Mouse (Mus musculus): ENCODE data around the gene Plpp4.

Gene Plpp4

GRCm38 (mm10) chr7:129293211-129293610 is 36.4 kb downstream of the Plpp4 start:
- in situ Hi-C loops (cut with MboI; ENCODE audit: low sequenced_read_pairs), result no loop called here

GRCm38 (mm10) chr7:129301622-129302021 is 44.8 kb downstream of the Plpp4 start:
- in situ Hi-C loops (cut with MboI; ENCODE audit: low sequenced_read_pairs), result no loop called here

- in situ Hi-C loops (cut with MboI; ENCODE audit: low sequenced_read_pairs), result no loop called here
These were observed 46.5 kb downstream of the Plpp4 start for GRCm38 (mm10) chr7:129303356-129303755.

GRCm38 (mm10) chr7:129307042-129307825 is 50.4 kb downstream of the Plpp4 start:
- in situ Hi-C loops (cut with MboI; ENCODE audit: low sequenced_read_pairs), result no loop called here

- in situ Hi-C loops (cut with MboI; ENCODE audit: low sequenced_read_pairs), result no loop called here
These were observed 51.8 kb downstream of the Plpp4 start for GRCm38 (mm10) chr7:129308661-129309060.

GRCm38 (mm10) chr7:129312521-129312920 is 55.7 kb downstream of the Plpp4 start:
- in situ Hi-C loops (cut with MboI; ENCODE audit: low sequenced_read_pairs), result no loop called here

- in situ Hi-C loops (cut with MboI; ENCODE audit: low sequenced_read_pairs), result no loop called here
These were observed 57.1 kb downstream of the Plpp4 start for GRCm38 (mm10) chr7:129313969-129314368.

- in situ Hi-C loops (cut with MboI; ENCODE audit: low sequenced_read_pairs), result no loop called here
These were observed 83.3 kb downstream of the Plpp4 start for GRCm38 (mm10) chr7:129340096-129340495.

- in situ Hi-C loops (cut with MboI; ENCODE audit: low sequenced_read_pairs), result no loop called here
These were observed 98.7 kb downstream of the Plpp4 start for GRCm38 (mm10) chr7:129355561-129355960.

GRCm38 (mm10) chr7:129375306-129375705 is 118.5 kb downstream of the Plpp4 start:
- in situ Hi-C loops (cut with MboI; ENCODE audit: low sequenced_read_pairs), result no loop called here

- in situ Hi-C loops (cut with MboI; ENCODE audit: low sequenced_read_pairs), result no loop called here
These were observed 128.3 kb downstream of the Plpp4 start for GRCm38 (mm10) chr7:129385149-129385548.

- in situ Hi-C loops (cut with MboI; ENCODE audit: low sequenced_read_pairs), result no loop called here
These were observed 136.1 kb downstream of the Plpp4 start for GRCm38 (mm10) chr7:129392835-129393489.

GRCm38 (mm10) chr7:129396561-129396960 is 139.7 kb downstream of the Plpp4 start:
- in situ Hi-C loops (cut with MboI; ENCODE audit: low sequenced_read_pairs), result no loop called here

- in situ Hi-C loops (cut with MboI; ENCODE audit: low sequenced_read_pairs), result no loop called here
These were observed 142.2 kb downstream of the Plpp4 start for GRCm38 (mm10) chr7:129399071-129399470.

- in situ Hi-C loops (cut with MboI; ENCODE audit: low sequenced_read_pairs), result no loop called here
These were observed 146.0 kb downstream of the Plpp4 start for GRCm38 (mm10) chr7:129402695-129403364.

- in situ Hi-C loops (cut with MboI; ENCODE audit: low sequenced_read_pairs), result no loop called here
These were observed 149.2 kb downstream of the Plpp4 start for GRCm38 (mm10) chr7:129406069-129406468.

GRCm38 (mm10) chr7:129412695-129413094 is 155.9 kb downstream of the Plpp4 start:
- in situ Hi-C loops (cut with MboI; ENCODE audit: low sequenced_read_pairs), result no loop called here

GRCm38 (mm10) chr7:129415179-129415578 is 158.3 kb downstream of the Plpp4 start:
- in situ Hi-C loops (cut with MboI; ENCODE audit: low sequenced_read_pairs), result no loop called here

GRCm38 (mm10) chr7:129421181-129421580 is 164.3 kb downstream of the Plpp4 start:
- in situ Hi-C loops (cut with MboI; ENCODE audit: low sequenced_read_pairs), result no loop called here

GRCm38 (mm10) chr7:129425554-129425953 is 168.7 kb downstream of the Plpp4 start:
- in situ Hi-C loops (cut with MboI; ENCODE audit: low sequenced_read_pairs), result no loop called here

- in situ Hi-C loops (cut with MboI; ENCODE audit: low sequenced_read_pairs), result no loop called here
These were observed 172.0 kb downstream of the Plpp4 start for GRCm38 (mm10) chr7:129428794-129429193.

GRCm38 (mm10) chr7:129429903-129430302 is 173.1 kb downstream of the Plpp4 start:
- in situ Hi-C loops (cut with MboI; ENCODE audit: low sequenced_read_pairs), result no loop called here
